Mouse (Mus musculus) lung, postnatal 0 days (tissue): ENCODE measurements around the gene Aldh1b1.

ENCODE experiments used
- CTCF ChIP-seq: IDR thresholded peaks from 2 replicates; pipeline ENCODE4 v1.5.1; 2016; ENCODE audit warnings: antibody characterized with exemption, mild to moderate bottlenecking
- EP300 ChIP-seq: IDR thresholded peaks from 2 replicates; pipeline ENCODE4 v1.6.1; 2016; ENCODE audit warnings: antibody characterized with exemption, mild to moderate bottlenecking, control low read depth

DNA sequence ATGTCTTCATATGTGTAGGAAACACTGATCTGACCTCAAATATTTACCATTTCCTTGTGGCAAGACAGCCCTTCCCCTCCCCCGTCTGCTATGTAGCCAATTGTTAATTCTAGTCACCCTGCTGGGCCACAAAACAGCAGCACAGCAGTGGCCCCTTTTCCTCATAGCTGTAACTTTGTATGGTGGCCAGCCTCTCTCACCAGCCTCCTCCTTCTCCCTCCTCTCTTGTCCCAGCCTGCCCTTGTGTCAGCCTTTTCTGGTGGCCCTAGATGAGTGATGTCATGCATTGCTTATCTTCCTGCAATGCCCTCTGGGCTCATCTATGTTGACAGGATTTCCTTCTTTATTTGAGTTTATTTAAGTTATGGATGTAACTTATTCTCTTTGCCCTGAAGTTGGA, 50.6 kb downstream of the Aldh1b1 start:
- TF ChIP-seq CTCF (no peak), EP300 (no peak)
